Mouse (Mus musculus) liver, embryonic 11.5 days (tissue): ENCODE results near the gene Ctla4. TPM values are rescaled to one million over a fixed set of nuclear protein-coding genes. Genes with fewer than 3 reads are reported as not detected.

Experiments used
- ATAC-seq: fragments of 200-750 bp; cut with Nextera tagmentation; replicated peaks from 2 replicates; pipeline ENCODE4 v1.8.0; 2017; ENCODE audit warnings: moderate number of reproducible peaks, mild to moderate bottlenecking, moderate TSS enrichment, moderate library complexity; ENCODE audit not compliant: low FRiP score
- DNase-seq: peaks from one replicate; pipeline ENCODE4 v3.0.0-alpha.2; 2017; ENCODE audit warnings: low spot score
- H3K27ac ChIP-seq: fragments of 300-500 bp; sonication (generic); 2 replicates; pipeline ENCODE4 v1.5.1; 2014; ENCODE audit warnings: mild to moderate bottlenecking, low read depth, low read length, control low read depth
- H3K27me3 ChIP-seq: fragments of 300-500 bp; sonication (generic); replicated peaks from 2 replicates; pipeline ENCODE4 v1.6.1; 2014; ENCODE audit warnings: low read length, mixed read lengths; ENCODE audit not compliant: control insufficient read depth, insufficient read depth
- H3K36me3 ChIP-seq: fragments of 300-500 bp; sonication (generic); 2 replicates; pipeline ENCODE4 v1.6.1; 2014; ENCODE audit warnings: mild to moderate bottlenecking, low read length, moderate library complexity, mixed read lengths; ENCODE audit not compliant: control insufficient read depth, insufficient read depth
- H3K4me1 ChIP-seq: fragments of 300-500 bp; sonication (generic); replicated peaks from 2 replicates; pipeline ENCODE4 v1.6.1; 2014; ENCODE audit warnings: low read length, mixed read lengths; ENCODE audit not compliant: control insufficient read depth, insufficient read depth
- H3K4me2 ChIP-seq: fragments of 300-500 bp; sonication (generic); 2 replicates; pipeline ENCODE4 v1.6.1; 2014; ENCODE audit warnings: mild to moderate bottlenecking, control low read depth, moderate library complexity
- H3K4me3 ChIP-seq: fragments of 300-500 bp; sonication (generic); 2 replicates; pipeline ENCODE4 v1.5.1; 2014; ENCODE audit warnings: low read depth, low read length, control low read depth
- H3K9ac ChIP-seq: fragments of 300-500 bp; sonication (generic); 2 replicates; pipeline ENCODE4 v1.6.1; 2014; ENCODE audit warnings: low read depth, low read length, control low read depth
- H3K9me3 ChIP-seq: fragments of 300-500 bp; sonication (generic); 2 replicates; pipeline ENCODE4 v1.6.1; 2016; ENCODE audit warnings: low read length, inconsistent platforms, mixed read lengths; ENCODE audit not compliant: control insufficient read depth
- WGBS: fragments of 180-500 bp; shearing (Covaris S2); extraction: QIAGEN DNeasy Blood & Tissue Kit; methylation state at CpG from one replicate; pipeline ENCODE4 v1.1.7; 2014; 5-methylcytosine and 5-hydroxymethylcytosine counted together
- polyA plus RNA-seq: library from polyadenylated mRNA; unstranded; fragments of >200 nt; fragmentation: Nextera tagmentation; extraction: Ambion mirVana; gene quantifications from 2 replicates; pipeline ENCODE4 v1.2.1, GENCODE M21; 2014

Ctla4 gene
- polyA plus RNA-seq, 1 experiment from 2014 or later = not detected

GRCm38 (mm10) chr1:60929036-60929435 is 42.2 kb downstream of the Ctla4 start:
- H3K9ac ChIP-seq = no peak overlapping the region
- no peaks in the 10 kb centered on the region for H3K27me3 ChIP-seq
- H3K27ac ChIP-seq = no peak overlapping the region
- H3K4me1 ChIP-seq = no peaks in the 10 kb centered on the region
- H3K36me3 ChIP-seq = no peaks in the 10 kb centered on the region
- H3K4me3 ChIP-seq = no peak overlapping the region
- DNase-seq = no peak
- no peak overlapping the region for H3K4me2 ChIP-seq
- no peaks in the 10 kb centered on the region for H3K9me3 ChIP-seq
- ATAC-seq = no peak
- 84% methylated on average over 3 of the region's 3 CpGs for WGBS

- DNase-seq (no peak), ATAC-seq (no peak)
- H3K4me3 ChIP-seq = no peak overlapping the region
- no peak overlapping the region for H3K27ac ChIP-seq
- no peak overlapping the region for H3K9ac ChIP-seq
- H3K4me2 ChIP-seq = no peak overlapping the region
- H3K36me3 ChIP-seq = no peaks in the 10 kb centered on the region
- no peaks in the 10 kb centered on the region for H3K9me3 ChIP-seq
- WGBS = 79% methylated on average over 7 of the region's 7 CpGs
- no peaks in the 10 kb centered on the region for H3K27me3 ChIP-seq
- no peaks in the 10 kb centered on the region for H3K4me1 ChIP-seq
Measured at GRCm38 (mm10) chr1:60930397-60930796, 43.6 kb downstream of the Ctla4 start.

GRCm38 (mm10) chr1:60935968-60936581 is 49.3 kb downstream of the Ctla4 start:
- H3K36me3 ChIP-seq = no peaks in the 10 kb centered on the region
- H3K27me3 ChIP-seq = no peaks in the 10 kb centered on the region
- H3K27ac ChIP-seq = no peak overlapping the region
- ATAC-seq = no peak
- H3K4me1 ChIP-seq = no peaks in the 10 kb centered on the region
- H3K4me3 ChIP-seq = no peak overlapping the region
- no peak overlapping the region for H3K4me2 ChIP-seq
- no peaks in the 10 kb centered on the region for H3K9me3 ChIP-seq
- DNase-seq = no peak
- 63% methylated on average over 8 of the region's 8 CpGs for WGBS
- no peak overlapping the region for H3K9ac ChIP-seq

GRCm38 (mm10) chr1:60936963-60937711 is 50.3 kb downstream of the Ctla4 start:
- Histone ChIP-seq H3K9ac (no peak overlapping the region), H3K4me2 (no peak overlapping the region), H3K27ac (no peak overlapping the region), H3K27me3 (no peaks in the 10 kb centered on the region), H3K4me1 (no peaks in the 10 kb centered on the region), H3K9me3 (no peaks in the 10 kb centered on the region), H3K4me3 (no peak overlapping the region), H3K36me3 (no peaks in the 10 kb centered on the region)
- DNase-seq = no peak
- 56% methylated on average over 6 of the region's 6 CpGs for WGBS
- ATAC-seq = no peak

GRCm38 (mm10) chr1:60938256-60938655 is 51.5 kb downstream of the Ctla4 start:
- H3K9ac ChIP-seq = no peak overlapping the region
- no peaks in the 10 kb centered on the region for H3K4me1 ChIP-seq
- WGBS = 82% methylated on average over 2 of the region's 2 CpGs
- H3K36me3 ChIP-seq = no peaks in the 10 kb centered on the region
- H3K27ac ChIP-seq = no peak overlapping the region
- DNase-seq (no peak), ATAC-seq (no peak)
- H3K4me2 ChIP-seq = no peak overlapping the region
- no peaks in the 10 kb centered on the region for H3K27me3 ChIP-seq
- H3K4me3 ChIP-seq = no peak overlapping the region
- no peaks in the 10 kb centered on the region for H3K9me3 ChIP-seq

GRCm38 (mm10) chr1:60938974-60939373 is 52.2 kb downstream of the Ctla4 start:
- H3K4me2 ChIP-seq = no peak overlapping the region
- H3K27ac ChIP-seq = no peak overlapping the region
- no peaks in the 10 kb centered on the region for H3K9me3 ChIP-seq
- DNase-seq (no peak), ATAC-seq (no peak)
- no peaks in the 10 kb centered on the region for H3K36me3 ChIP-seq
- 79% methylated on average over 5 of the region's 5 CpGs for WGBS
- no peaks in the 10 kb centered on the region for H3K27me3 ChIP-seq
- H3K9ac ChIP-seq = no peak overlapping the region
- no peak overlapping the region for H3K4me3 ChIP-seq
- H3K4me1 ChIP-seq = no peaks in the 10 kb centered on the region

GRCm38 (mm10) chr1:60940023-60940422 is 53.2 kb downstream of the Ctla4 start:
- Histone ChIP-seq H3K27ac (no peak overlapping the region), H3K27me3 (no peaks in the 10 kb centered on the region), H3K36me3 (no peaks in the 10 kb centered on the region), H3K4me2 (no peak overlapping the region), H3K4me3 (no peak overlapping the region), H3K4me1 (no peaks in the 10 kb centered on the region), H3K9ac (no peak overlapping the region), H3K9me3 (no peaks in the 10 kb centered on the region)
- ATAC-seq = no peak
- WGBS = 66% methylated on average over 3 of the region's 3 CpGs
- DNase-seq = no peak

GRCm38 (mm10) chr1:60940620-60941019 is 53.8 kb downstream of the Ctla4 start:
- no peak overlapping the region for H3K4me2 ChIP-seq
- DNase-seq = no peak
- no peaks in the 10 kb centered on the region for H3K27me3 ChIP-seq
- no peaks in the 10 kb centered on the region for H3K9me3 ChIP-seq
- no peak for ATAC-seq
- H3K36me3 ChIP-seq = no peaks in the 10 kb centered on the region
- H3K4me1 ChIP-seq = no peaks in the 10 kb centered on the region
- H3K4me3 ChIP-seq = no peak overlapping the region
- 87% methylated on average over 1 of the region's 1 CpGs for WGBS
- H3K27ac ChIP-seq = no peak overlapping the region
- H3K9ac ChIP-seq = no peak overlapping the region
